In genomic region chr14:45388345-45389181, GRCm38 (mm10) we compare ENCODE assay signal across 8 mouse cellular contexts. TPM values are rescaled to one million over a fixed set of nuclear protein-coding genes. Genes with fewer than 3 reads are reported as not detected.
DNase-seq lines count a peak whose midpoint lies in the region; ATAC-seq lines count a peak whose summit lies in the region.

No protein-coding gene starts in this region.

- peak overlapping the region; percentile 88 for H3K9ac ChIP-seq in lung, embryonic 16.5 days (ENCODE audit: low read length)

- peak overlapping the region; percentile 93 for H3K27ac ChIP-seq in hindbrain, embryonic 10.5 days
- peak overlapping the region; percentile 58 for H3K27ac ChIP-seq in lung, embryonic 16.5 days (ENCODE audit: low read length)

- peak; percentile 94 for ATAC-seq in frontal cortex, adult (ENCODE audit: low TSS enrichment)
- peak; percentile 98 for ATAC-seq in lung, embryonic 16.5 days (ENCODE audit: low read depth)

- WGBS in hindbrain, embryonic 10.5 days, result under 1% methylated on average over 71 of the region's 71 CpGs
- WGBS in lung, embryonic 16.5 days, result under 1% methylated on average over 56 of the region's 71 CpGs

- H3K4me3 ChIP-seq in hindbrain, embryonic 10.5 days, result peak overlapping the region; percentile 85
- peak overlapping the region; percentile 77 for H3K4me3 ChIP-seq in lung, embryonic 16.5 days (ENCODE audit: low read length)

- DNase-seq in Muller cell, postnatal 12 days (ENCODE audit: inconsistent ontology term), result peak; percentile 97
- DNase-seq in cerebellum, adult 9-10 months, result peak; percentile 93
- peak; percentile 89 for DNase-seq in hindbrain, embryonic 10.5 days (ENCODE audit: low spot score)
- DNase-seq in layer of hippocampus, adult 9-11 months, result peak; percentile 92
- DNase-seq in ovary, postnatal 10 days (ENCODE audit: low spot score), result peak; percentile 67
- peak; percentile 73 for DNase-seq in thymus, postnatal 0 days (ENCODE audit: low spot score)

- H3K27me3 ChIP-seq in hindbrain, embryonic 10.5 days (ENCODE audit: insufficient read depth, poor library complexity, severe bottlenecking), result no peaks in the 10 kb centered on the region
- H3K27me3 ChIP-seq in lung, embryonic 16.5 days (ENCODE audit: control insufficient read depth, insufficient read depth, low read depth, low read length), result no peaks in the 10 kb centered on the region

- peaks cover 19% of the 10 kb centered on the region for H3K4me1 ChIP-seq in hindbrain, embryonic 10.5 days (replicated peaks)
- H3K4me1 ChIP-seq in lung, embryonic 16.5 days (replicated peaks; ENCODE audit: control insufficient read depth, insufficient read depth, low read length), result peaks cover 7% of the 10 kb centered on the region

- H3K36me3 ChIP-seq in hindbrain, embryonic 10.5 days, result peaks cover 2% of the 10 kb centered on the region; the same call in 1 of the 2 replicates
- H3K36me3 ChIP-seq in lung, embryonic 16.5 days (ENCODE audit: control insufficient read depth, insufficient read depth, low read length), result no peaks in the 10 kb centered on the region

- no peaks in the 10 kb centered on the region for H3K9me3 ChIP-seq in hindbrain, embryonic 10.5 days
- no peaks in the 10 kb centered on the region for H3K9me3 ChIP-seq in lung, embryonic 16.5 days (ENCODE audit: control insufficient read depth, low read length)

- peak overlapping the region; percentile 62 for H3K4me2 ChIP-seq in lung, embryonic 16.5 days (ENCODE audit: low read depth, low read length)

RNA-seq across cellular contexts. Expression of gene Gnpnat1, which starts 16.1 kb away (rescaled TPM):
- polyA plus RNA-seq in hindbrain, embryonic 10.5 days (2016; fragmentation: Nextera tagmentation; extraction: Ambion mirVana), result 38.6 and 46.1 TPM in 2 replicates
- polyA plus RNA-seq in lung, embryonic 16.5 days (2015; fragmentation: Nextera tagmentation; extraction: Ambion mirVana), result 43.6 and 45.4 TPM in 2 replicates
- 30.3 and 40.1 TPM in 2 replicates for polyA plus RNA-seq in thymus, postnatal 0 days (2015; fragmentation: Nextera tagmentation; extraction: Ambion mirVana)

RNA-seq across cellular contexts. Expression of gene Styx, which starts 37.7 kb away (rescaled TPM):
- 30.6 and 39.2 TPM in 2 replicates for polyA plus RNA-seq in hindbrain, embryonic 10.5 days (2016; fragmentation: Nextera tagmentation; extraction: Ambion mirVana)
- polyA plus RNA-seq in lung, embryonic 16.5 days (2015; fragmentation: Nextera tagmentation; extraction: Ambion mirVana), result 57.5 and 61.9 TPM in 2 replicates
- 65.5 and 82.0 TPM in 2 replicates for polyA plus RNA-seq in thymus, postnatal 0 days (2015; fragmentation: Nextera tagmentation; extraction: Ambion mirVana)

RNA-seq across cellular contexts. Expression of gene Psmc6, which starts 59.0 kb away (rescaled TPM):
- 168 and 199 TPM in 2 replicates for polyA plus RNA-seq in hindbrain, embryonic 10.5 days (2016; fragmentation: Nextera tagmentation; extraction: Ambion mirVana)
- 147 and 150 TPM in 2 replicates for polyA plus RNA-seq in lung, embryonic 16.5 days (2015; fragmentation: Nextera tagmentation; extraction: Ambion mirVana)
- 168 and 169 TPM in 2 replicates for polyA plus RNA-seq in thymus, postnatal 0 days (2015; fragmentation: Nextera tagmentation; extraction: Ambion mirVana)

Comparison
In these comparisons a context has a peak if more than half of its experiments do, and no peak if none do; other contexts are left out.
1. Peak in every context shown above with its lines: DNase-seq, ATAC-seq, H3K4me3 ChIP-seq and H3K27ac ChIP-seq.